Mouse (Mus musculus) brain, embryonic 14.5 days (tissue): ENCODE data around the gene Gas7.

Experiments used
- CTCF ChIP-seq: fragments of 200-500 bp; IDR thresholded peaks from 2 replicates; pipeline ENCODE4 v1.5.1; 2012; ENCODE audit warnings: inconsistent platforms, mild to moderate bottlenecking, moderate library complexity, borderline replicate concordance; ENCODE audit not compliant: insufficient read depth, insufficient read length; ENCODE audit errors: extremely low read depth
- POLR2A ChIP-seq: fragments of 200-500 bp; IDR thresholded peaks from 2 replicates; pipeline ENCODE4 v1.6.1; 2012; ENCODE audit warnings: mild to moderate bottlenecking, inconsistent platforms, borderline replicate concordance; ENCODE audit not compliant: poor library complexity, insufficient read depth, insufficient read length, severe bottlenecking; ENCODE audit errors: extremely low read depth

GRCm38 (mm10) chr11:67642421-67642820 is 187.2 kb downstream of the Gas7 start:
- no peak for TF ChIP-seq POLR2A
- TF ChIP-seq CTCF, result no peak
